Mouse (Mus musculus): ENCODE data around the gene Mettl7a1. TPM values are rescaled to one million over a fixed set of nuclear protein-coding genes. Genes with fewer than 3 reads are reported as not detected.
A peak's percentile ranks its signal among the peaks of the same experiment; 100 is the strongest.
"Not testable (repeated sequence)": the region's sequence is repeated elsewhere in the genome, so short reads cannot be mapped to it uniquely, and the experiment has no call there.

The Mettl7a1 gene
- total RNA-seq, 2 experiments from 2014 or later = 32.2 to 35.0 TPM

DNA sequence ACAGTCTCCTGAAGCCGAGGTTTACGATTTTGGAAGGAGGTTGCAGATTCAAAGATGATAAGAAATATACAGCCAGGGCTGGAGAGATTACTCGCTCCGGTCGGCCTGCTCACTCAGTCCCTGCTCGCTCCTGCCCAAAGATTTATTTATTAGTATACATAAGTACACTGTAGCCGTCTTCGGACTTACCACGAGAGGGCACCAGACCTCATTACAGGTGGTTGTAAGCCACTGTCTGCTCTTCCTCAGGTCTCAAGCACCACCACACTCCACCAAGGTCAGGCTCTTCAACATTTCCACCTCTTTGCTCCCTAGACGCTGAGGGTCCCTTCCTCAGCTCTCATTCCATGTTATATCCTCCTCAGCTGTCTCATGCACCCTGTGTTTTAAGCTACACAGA is 33.9 kb downstream of the Mettl7a1 start:
- peak; percentile 29 to 62 for DNase-seq (ENCODE audit: low spot score in 2 of 2)

DNA sequence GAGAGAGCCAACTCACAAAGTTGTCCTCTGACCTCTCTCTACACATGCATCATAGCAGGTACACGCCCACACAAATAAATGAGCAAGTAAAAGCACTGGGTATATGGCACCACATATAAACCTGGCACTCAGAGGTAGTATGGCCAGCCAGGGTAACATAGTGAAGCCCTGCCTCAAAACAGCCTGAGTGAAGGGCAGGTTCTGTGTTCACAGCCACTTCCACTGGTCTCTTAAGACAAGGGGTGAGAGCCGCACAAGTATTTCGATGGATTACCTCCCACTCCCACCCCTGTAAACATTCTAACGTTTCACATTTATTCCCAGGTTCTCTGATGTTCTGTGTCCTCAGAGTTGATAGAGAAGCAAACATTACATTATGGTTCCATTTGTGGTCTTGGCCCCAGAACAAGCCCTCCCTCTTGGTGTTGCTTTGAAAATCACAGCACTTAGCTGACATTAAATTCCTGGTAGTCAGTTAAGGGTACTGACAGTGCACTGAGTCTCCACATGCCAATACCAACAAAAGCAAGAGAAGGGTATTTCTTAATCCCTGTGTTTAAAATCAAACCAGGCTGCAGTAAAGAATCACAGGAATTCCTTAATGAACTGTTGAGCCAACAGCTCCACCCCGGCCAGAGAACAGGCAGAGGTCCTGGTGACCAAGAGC is 37.5 kb downstream of the Mettl7a1 start:
- DNase-seq (ENCODE audit: low spot score in 2 of 2) = not testable (repeated sequence)

DNA sequence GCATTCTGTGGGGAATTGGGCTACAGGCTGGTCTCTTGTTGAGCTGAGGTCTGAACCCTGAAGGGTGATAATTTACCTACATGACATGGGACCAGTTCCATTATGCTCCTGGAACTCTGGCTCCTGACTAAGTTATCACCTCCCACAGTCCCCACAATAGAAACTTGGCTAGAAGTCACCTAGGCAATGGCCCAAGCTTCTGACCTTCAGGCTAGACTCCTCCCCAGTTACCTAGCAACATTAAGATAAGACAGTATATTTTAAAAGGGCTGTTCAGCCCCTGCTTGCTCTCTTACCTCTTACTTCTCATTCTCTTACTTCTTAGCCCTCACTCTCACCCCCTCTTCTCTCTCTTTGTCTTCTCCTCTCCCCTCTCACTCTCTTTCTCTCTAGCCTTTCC is 41.5 kb downstream of the Mettl7a1 start:
- no peak for DNase-seq (ENCODE audit: low spot score in 2 of 2)

DNA sequence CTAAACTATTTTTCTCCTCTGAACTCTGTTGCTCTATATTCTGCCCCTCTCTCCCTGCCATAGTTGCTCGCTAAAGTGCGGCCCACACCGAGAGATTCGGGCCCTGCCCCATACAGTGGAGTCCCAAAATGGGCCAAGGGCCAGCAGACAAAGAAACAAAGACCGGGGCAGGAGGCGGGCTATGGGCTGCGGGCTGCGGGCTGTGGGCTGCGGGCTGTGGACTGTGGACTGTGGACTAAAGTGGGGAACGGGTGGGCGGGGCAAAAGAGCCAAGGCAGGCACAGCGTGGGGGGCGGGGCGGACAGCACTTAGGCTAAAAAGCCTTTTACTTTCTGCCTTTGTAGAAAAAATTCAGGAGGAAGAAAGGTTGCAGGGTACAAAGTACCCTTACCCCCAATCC is 42.8 kb downstream of the Mettl7a1 start:
- no peak for DNase-seq (ENCODE audit: low spot score in 2 of 2)

DNA sequence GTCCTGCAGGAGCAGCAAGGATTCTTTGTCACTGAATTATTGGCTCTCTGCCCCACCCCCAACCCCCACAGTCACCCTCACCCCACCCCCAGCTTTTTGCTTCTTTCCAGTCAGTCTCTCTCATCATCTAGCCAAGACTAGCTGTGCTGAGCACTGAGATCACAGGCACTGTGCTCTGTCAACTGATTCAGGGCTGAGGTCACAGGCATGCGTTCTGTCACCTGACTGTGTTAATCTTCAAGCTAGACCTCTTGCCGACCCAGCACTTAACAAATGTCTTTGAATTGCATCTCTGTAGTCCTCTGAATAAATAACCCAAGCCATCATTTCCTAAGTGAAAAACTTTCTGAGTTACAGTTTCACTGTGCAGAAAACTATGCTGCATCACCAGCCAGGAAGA is 45.6 kb downstream of the Mettl7a1 start:
- DNase-seq (ENCODE audit: low spot score in 2 of 2) = no peak

DNA sequence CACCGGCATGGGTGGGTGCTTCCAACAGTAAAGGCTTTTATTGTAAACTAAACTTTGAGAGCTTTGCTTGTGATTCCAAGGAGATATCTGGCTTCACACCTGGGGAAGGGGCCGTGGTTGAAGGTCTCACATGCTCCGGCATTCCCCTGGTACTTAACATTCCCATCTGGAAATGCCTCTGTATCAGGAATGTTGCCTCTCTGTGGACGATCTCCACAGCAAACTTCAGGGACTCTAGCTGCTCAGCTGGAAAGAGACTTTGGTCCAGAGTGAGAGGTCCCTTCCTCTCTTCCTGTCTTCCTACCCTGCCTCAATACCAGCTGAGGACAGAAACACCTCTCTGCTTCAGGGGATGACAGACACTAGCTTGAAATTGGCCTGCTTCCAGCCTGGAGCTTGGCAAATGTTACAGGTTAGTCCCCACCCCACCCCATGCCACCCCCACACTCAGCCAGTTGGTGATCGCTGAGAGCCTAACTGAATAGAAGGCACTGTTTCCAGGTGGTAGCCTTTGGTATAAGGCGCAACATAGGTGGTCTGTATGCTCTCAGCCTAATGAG is 47.6 kb downstream of the Mettl7a1 start:
- no peak for DNase-seq (ENCODE audit: low spot score in 2 of 2)

DNA sequence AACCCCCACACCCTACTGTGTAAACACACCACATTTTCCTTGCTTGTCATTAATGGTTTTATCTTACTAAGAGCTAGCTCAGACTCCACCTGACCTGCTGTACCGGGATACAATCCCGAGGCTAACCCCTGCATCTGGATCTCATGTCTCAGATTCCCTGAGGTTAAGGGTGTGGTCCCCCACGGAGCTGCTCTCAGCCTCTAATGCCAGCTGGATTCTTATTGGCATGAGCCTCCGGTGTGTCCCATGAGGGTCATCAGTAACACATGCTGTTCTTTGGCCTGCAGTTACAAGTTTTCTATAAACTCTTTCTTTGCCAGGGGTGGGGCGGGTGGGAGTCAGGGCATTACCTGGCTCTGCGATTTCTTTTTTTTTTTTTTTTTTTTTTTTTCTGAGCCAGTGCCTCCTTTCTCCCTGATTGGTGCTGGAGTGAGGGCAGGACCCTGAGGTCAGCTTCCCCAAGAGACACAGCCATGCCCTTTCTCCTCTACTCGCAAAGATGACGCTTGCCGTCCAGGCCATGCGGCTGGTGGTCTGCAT is 48.8 kb downstream of the Mettl7a1 start, which contains the start of the genes Methig1 and Mettl7a2:
Methig1 (plus strand) TSS at position 439 of the 540 bp plus-strand sequence.
Mettl7a2 (plus strand) TSS at position 490 of the 540 bp plus-strand sequence.
- DNase-seq (ENCODE audit: low spot score in 2 of 2) = no peak

DNA sequence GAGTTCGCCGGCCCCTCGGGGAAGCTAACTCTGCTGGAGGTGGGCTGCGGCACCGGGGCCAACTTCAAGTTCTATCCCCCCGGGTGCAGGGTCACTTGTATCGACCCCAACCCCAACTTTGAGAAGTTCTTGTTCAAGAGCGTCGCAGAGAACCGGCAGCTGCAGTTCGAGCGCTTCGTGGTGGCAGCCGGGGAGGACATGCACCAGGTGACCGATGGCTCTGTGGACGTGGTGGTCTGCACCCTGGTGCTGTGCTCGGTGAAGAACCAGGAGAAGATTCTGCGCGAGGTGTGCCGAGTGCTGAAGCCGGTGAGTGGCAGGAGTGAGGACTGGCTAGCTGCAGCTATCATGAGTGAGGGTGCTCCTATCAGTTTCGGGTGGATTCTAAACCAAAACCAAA is 49.5 kb downstream of the Mettl7a1 start:
- DNase-seq (ENCODE audit: low spot score in 2 of 2) = not testable (repeated sequence)

DNA sequence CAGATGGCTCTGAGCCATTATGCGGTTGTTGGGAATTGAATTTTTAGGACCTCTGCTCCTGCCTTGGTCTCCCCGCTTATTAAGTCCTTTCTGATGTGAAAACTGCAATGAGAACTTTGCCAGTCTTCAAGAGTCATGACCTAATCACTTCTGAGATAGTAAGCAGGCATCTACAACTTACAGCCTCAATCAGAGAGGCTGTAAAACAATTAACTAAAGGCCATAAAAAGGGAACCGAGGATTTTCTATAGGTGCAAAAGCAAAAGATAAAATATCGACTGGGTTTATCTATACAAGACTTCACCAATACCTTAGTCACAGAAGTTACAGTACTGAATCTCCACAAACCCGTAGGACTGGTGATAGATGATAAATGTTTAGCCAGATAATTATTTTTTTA is 51.9 kb downstream of the Mettl7a1 start:
- DNase-seq (ENCODE audit: low spot score in 2 of 2) = no peak

DNA sequence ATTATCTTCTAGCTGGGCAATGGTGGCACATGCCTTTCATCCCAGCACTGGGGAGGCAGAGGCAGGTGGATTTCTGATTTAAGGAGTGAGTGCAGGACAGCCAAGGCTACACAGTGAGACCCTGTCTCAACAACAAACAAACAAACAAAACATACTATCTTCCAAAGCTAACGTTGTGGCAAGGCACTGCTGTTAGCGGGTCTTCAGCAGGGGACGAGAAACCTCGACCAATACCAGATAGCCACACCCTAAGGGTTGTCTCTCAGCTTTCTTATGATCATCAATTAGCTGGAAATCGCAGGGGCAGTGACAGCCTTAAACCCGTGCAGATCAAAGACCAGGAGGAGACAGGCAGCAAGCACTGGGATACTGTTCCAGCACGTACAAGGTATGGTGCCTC is 60.3 kb downstream of the Mettl7a1 start, which contains the start of gene Higd1c:
Higd1c (plus strand) TSS at position 301 of the 400 bp plus-strand sequence.
- DNase-seq (ENCODE audit: low spot score in 2 of 2) = no peak

DNA sequence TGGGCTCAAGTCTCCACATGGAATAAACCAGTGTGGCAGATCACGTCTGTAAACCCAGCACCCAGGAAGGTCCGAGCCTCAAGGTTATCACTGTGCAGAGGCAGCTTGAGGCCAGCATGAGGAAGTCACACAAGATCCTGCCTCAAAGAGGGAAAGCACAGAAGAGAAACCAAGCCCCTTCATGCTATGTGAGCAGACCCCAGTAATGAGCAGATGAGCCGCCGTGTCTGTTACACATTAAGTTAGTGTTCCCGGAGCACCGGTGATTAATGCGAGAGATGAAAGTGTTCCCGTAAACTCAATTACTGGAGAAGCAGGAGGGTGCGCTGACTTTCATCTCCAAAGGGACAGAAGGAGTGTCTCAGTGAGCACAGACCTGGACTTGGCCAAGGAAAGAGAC is 62.0 kb downstream of the Mettl7a1 start:
- not testable (repeated sequence) for DNase-seq (ENCODE audit: low spot score in 2 of 2)

DNA sequence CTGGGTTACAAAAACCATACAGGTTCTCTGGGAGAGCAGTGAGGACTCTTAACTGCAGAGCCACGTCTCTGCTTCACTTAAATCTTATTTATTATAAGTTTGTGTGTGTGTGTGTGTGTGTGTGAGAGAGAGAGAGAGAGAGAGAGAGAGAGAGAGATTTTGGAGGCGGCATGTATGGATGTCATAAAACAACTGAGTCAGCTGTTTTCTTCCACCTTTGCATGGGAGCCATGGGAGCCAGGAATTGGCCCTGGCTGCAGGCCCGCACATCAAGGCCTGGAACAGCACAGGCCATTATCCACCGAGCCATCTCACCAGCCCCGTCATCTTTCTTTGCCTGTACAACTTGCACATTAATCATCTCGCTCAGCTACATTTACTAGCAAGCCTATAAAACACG is 63.2 kb downstream of the Mettl7a1 start:
- no peak for DNase-seq (ENCODE audit: low spot score in 2 of 2)

DNA sequence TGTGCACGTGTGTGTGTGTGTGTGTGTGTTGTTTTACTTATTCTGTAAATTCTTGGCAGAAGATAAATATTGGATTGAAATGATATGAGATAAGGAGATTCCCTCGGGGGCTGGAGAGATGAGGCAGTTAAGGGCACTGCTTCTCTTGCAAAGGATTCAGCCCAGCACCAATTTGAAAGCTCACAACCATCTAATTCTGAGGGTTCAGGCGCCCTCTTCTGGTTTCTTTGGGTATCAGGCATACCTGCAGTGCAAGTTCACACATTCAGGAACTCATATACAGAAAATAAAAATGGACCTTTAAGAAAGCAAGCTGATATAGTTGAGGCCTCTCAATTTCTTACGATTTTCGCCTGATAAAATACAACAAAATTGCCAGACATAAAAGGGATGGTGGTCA is 71.1 kb downstream of the Mettl7a1 start:
- peak; percentile 71 to 80 for DNase-seq (ENCODE audit: low spot score in 2 of 2)

DNA sequence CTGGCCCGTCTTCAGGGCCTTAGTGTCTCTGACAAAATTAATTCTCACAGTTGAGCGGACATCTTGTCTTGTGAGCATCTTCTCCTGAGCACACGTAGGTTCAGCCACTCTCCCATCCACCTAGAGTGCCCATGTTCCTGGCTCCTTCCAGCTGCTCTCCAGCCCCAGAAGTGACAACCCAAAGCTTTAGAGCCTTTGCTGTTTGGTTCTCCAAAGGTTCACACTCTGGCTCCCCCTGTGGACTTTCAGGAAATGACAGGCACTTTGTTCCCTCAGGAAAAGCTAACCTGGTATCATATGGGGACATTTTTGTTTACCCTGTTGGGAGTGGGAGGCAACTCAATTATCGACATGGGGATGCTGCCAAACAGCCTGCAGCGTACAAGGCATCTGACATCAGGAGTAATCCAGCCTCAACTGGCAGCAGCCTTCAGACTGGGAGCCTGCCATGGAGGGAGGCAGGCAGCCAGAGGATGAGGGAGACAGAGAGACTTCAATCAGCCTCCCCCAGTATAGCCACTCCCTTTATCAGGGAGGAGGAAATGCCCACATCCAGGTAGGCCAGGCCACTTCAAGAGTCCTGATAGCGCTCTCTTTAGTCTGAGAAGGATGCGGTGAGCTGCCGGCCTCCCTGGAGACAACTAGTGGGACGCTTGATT is 74.0 kb downstream of the Mettl7a1 start:
- not testable (repeated sequence) for DNase-seq (ENCODE audit: low spot score in 2 of 2)

Other genes with a start within 250 kb of the Mettl7a1 start
- gene Atf1, start 76.3 kb upstream of the Mettl7a1 start, total RNA-seq (2021) = 10 to 100 TPM; 20.8 to 25.4 TPM
- not detected for gene Tmprss12, start 23.3 kb upstream of the Mettl7a1 start, total RNA-seq (2021)
- under 1 TPM in 1 of 2 experiments, not detected in 1; 0.35 TPM for gene Mettl7a3, start 30.8 kb downstream of the Mettl7a1 start, total RNA-seq (2021)
- not detected for gene Methig1, start 49.0 kb downstream of the Mettl7a1 start, total RNA-seq (2021)
- gene Mettl7a2, start 49.1 kb downstream of the Mettl7a1 start, total RNA-seq (2021) = under 1 TPM; 0.65 to 0.84 TPM
- gene Higd1c, start 60.4 kb downstream of the Mettl7a1 start, total RNA-seq (2021) = not detected
- not detected for gene Gm5475, start 118.0 kb downstream of the Mettl7a1 start, total RNA-seq (2021)
- gene Slc11a2, start 120.9 kb downstream of the Mettl7a1 start, total RNA-seq (2021) = 10 to 100 TPM; 49.0 to 61.6 TPM
- 10 to 100 TPM; 55.3 to 63.7 TPM for gene Letmd1, start 164.9 kb downstream of the Mettl7a1 start, total RNA-seq (2021)
- gene Csrnp2, start 191.3 kb downstream of the Mettl7a1 start, total RNA-seq (2021) = 10 to 100 TPM; 33.6 to 36.0 TPM
- gene Tfcp2, start 247.9 kb downstream of the Mettl7a1 start, total RNA-seq (2021) = 10 to 100 TPM; 25.4 to 31.6 TPM

All from left cerebral cortex, adult 18-20 months (tissue).